Mouse (Mus musculus) effector memory CD4-positive, alpha-beta T cell, adult 7 months (primary cell): ENCODE results near the gene Kdelr1. TPM values are rescaled to one million over a fixed set of nuclear protein-coding genes. Genes with fewer than 3 reads are reported as not detected.

Source experiments
- polyA plus RNA-seq: library from polyadenylated mRNA; unstranded; fragments of 100-300 nt; shearing (Covaris generic); gene quantifications from one replicate; pipeline ENCODE4 v1.2.1, GENCODE M21; 2017

Gene Kdelr1
- polyA plus RNA-seq = 55.4 TPM

GRCm38 (mm10) chr7:45872624-45873023 lies at the start of gene Kdelr1:
Gene Kdelr1 (plus strand): TSS chr7:45872772.

GRCm38 (mm10) chr7:45824598-45824997 lies 48.0 kb upstream of the Kdelr1 start, which contains the start of gene Kcnj14:
Gene Kcnj14 (minus strand): TSS chr7:45824782.

GRCm38 (mm10) chr7:45830427-45831127 lies 42.0 kb upstream of the Kdelr1 start, which contains the start of gene Grwd1:
Gene Grwd1 (minus strand): TSS chr7:45830944.

GRCm38 (mm10) chr7:45878278-45878677 lies 5.7 kb downstream of the Kdelr1 start, which contains the start of gene Grin2d:
Gene Grin2d (minus strand): TSS chr7:45878378.

GRCm38 (mm10) chr7:45896517-45897257 lies 24.1 kb downstream of the Kdelr1 start, which contains the start of the genes Syngr4 and Tmem143:
Gene Syngr4 (minus strand): TSS chr7:45896714.
Gene Tmem143 (plus strand): TSS chr7:45896941.

GRCm38 (mm10) chr7:45921242-45921621 lies 48.7 kb downstream of the Kdelr1 start, which contains the start of gene Emp3:
Gene Emp3 (minus strand): TSS chr7:45921404.

GRCm38 (mm10) chr7:45923762-45924428 lies 51.3 kb downstream of the Kdelr1 start, which contains the start of gene Ccdc114:
Gene Ccdc114 (plus strand): TSS chr7:45924072.

Other genes with a start within 250 kb of the Kdelr1 start
- gene Rasip1, start 245.3 kb upstream of the Kdelr1 start, polyA plus RNA-seq = not detected
- 1.1 TPM for gene Mamstr, start 232.8 kb upstream of the Kdelr1 start, polyA plus RNA-seq
- 0.89 TPM for gene Fut2, start 206.4 kb upstream of the Kdelr1 start, polyA plus RNA-seq
- gene Ntn5, start 188.8 kb upstream of the Kdelr1 start, polyA plus RNA-seq = not detected
- gene Sec1, start 178.4 kb upstream of the Kdelr1 start, polyA plus RNA-seq = not detected
- gene Car11, start 172.9 kb upstream of the Kdelr1 start, polyA plus RNA-seq = 1.3 TPM
- 7.4 TPM for gene Dbp, start 167.7 kb upstream of the Kdelr1 start, polyA plus RNA-seq
- gene Rpl18, start 157.3 kb upstream of the Kdelr1 start, polyA plus RNA-seq = 1,531 TPM
- 17.9 TPM for gene Sphk2, start 154.8 kb upstream of the Kdelr1 start, polyA plus RNA-seq
- gene Fam83e, start 151.6 kb upstream of the Kdelr1 start, polyA plus RNA-seq = 0.57 TPM
- not detected for gene Spaca4, start 147.0 kb upstream of the Kdelr1 start, polyA plus RNA-seq
- 0.13 TPM for gene Lmtk3, start 89.0 kb upstream of the Kdelr1 start, polyA plus RNA-seq
- gene Sult2b1, start 88.1 kb upstream of the Kdelr1 start, polyA plus RNA-seq = 13.1 TPM
- 153 TPM for gene Cyth2, start 58.2 kb upstream of the Kdelr1 start, polyA plus RNA-seq
- gene Kcnj14, start 48.0 kb upstream of the Kdelr1 start, polyA plus RNA-seq = 0.46 TPM
- 34.7 TPM for gene Grwd1, start 41.8 kb upstream of the Kdelr1 start, polyA plus RNA-seq
- gene Grin2d, start 5.6 kb downstream of the Kdelr1 start, polyA plus RNA-seq = 0.84 TPM
- gene Syngr4, start 23.9 kb downstream of the Kdelr1 start, polyA plus RNA-seq = not detected
- 3.7 TPM for gene Tmem143, start 24.2 kb downstream of the Kdelr1 start, polyA plus RNA-seq
- 436 TPM for gene Emp3, start 48.6 kb downstream of the Kdelr1 start, polyA plus RNA-seq
- 1.2 TPM for gene Ccdc114, start 51.3 kb downstream of the Kdelr1 start, polyA plus RNA-seq
- 0.10 TPM for gene Abcc6, start 157.5 kb downstream of the Kdelr1 start, polyA plus RNA-seq
- gene Nomo1, start 160.9 kb downstream of the Kdelr1 start, polyA plus RNA-seq = 24.0 TPM
- 0.16 TPM for gene Kcnj11, start 228.0 kb downstream of the Kdelr1 start, polyA plus RNA-seq